Mouse (Mus musculus) midbrain, embryonic 10.5 days (tissue): ENCODE measurements around the gene Evi5. TPM values are rescaled to one million over a fixed set of nuclear protein-coding genes. Genes with fewer than 3 reads are reported as not detected.

Source experiments
- DNase-seq: peaks from one replicate; pipeline ENCODE4 v3.0.0-alpha.2; 2017; ENCODE audit warnings: low spot score
- H3K27ac ChIP-seq: fragments of 300-500 bp; sonication (generic); replicated peaks from 2 replicates; pipeline ENCODE4 v1.5.1; 2016; ENCODE audit warnings: mild to moderate bottlenecking
- H3K27me3 ChIP-seq: fragments of 300-500 bp; sonication (generic); 2 replicates; pipeline ENCODE4 v1.6.1; 2016; ENCODE audit warnings: low read depth, mild to moderate bottlenecking; ENCODE audit not compliant: poor library complexity, severe bottlenecking
- H3K36me3 ChIP-seq: fragments of 300-500 bp; sonication (generic); 2 replicates; pipeline ENCODE4 v1.6.1; 2016; ENCODE audit warnings: mild to moderate bottlenecking, moderate library complexity
- H3K4me1 ChIP-seq: fragments of 300-500 bp; sonication (generic); 2 replicates; pipeline ENCODE4 v1.6.1; 2016
- H3K4me3 ChIP-seq: fragments of 300-500 bp; sonication (generic); 2 replicates; pipeline ENCODE4 v1.5.1; 2016; ENCODE audit warnings: mild to moderate bottlenecking, moderate library complexity
- H3K9me3 ChIP-seq: fragments of 300-500 bp; sonication (generic); replicated peaks from 2 replicates; pipeline ENCODE4 v1.6.1; 2016; ENCODE audit warnings: mild to moderate bottlenecking
- WGBS: fragments of 180-500 bp; shearing (Covaris S2); methylation state at CpG from one replicate; pipeline ENCODE4 v1.1.7; 2016; 5-methylcytosine and 5-hydroxymethylcytosine counted together
- polyA plus RNA-seq: library from polyadenylated mRNA; unstranded; fragments of >200 nt; fragmentation: Nextera tagmentation; extraction: Ambion mirVana; gene quantifications from 2 replicates; pipeline ENCODE4 v1.2.1, GENCODE M21; 2016

The Evi5 gene
- polyA plus RNA-seq, 1 experiment from 2014 or later = 45.0 TPM

- Histone ChIP-seq H3K27me3 (no peaks in the 10 kb centered on the region), H3K4me1 (no peaks in the 10 kb centered on the region), H3K4me3 (no peak overlapping the region), H3K27ac (no peak overlapping the region), H3K9me3 (no peaks in the 10 kb centered on the region), H3K36me3 (peaks cover 21% of the 10 kb centered on the region)
- no peak for DNase-seq
- WGBS = 94% methylated on average over 7 of the region's 7 CpGs
These were observed 87.0 kb downstream of the Evi5 start for GRCm38 (mm10) chr5:107787682-107788443.

- H3K4me1 ChIP-seq = no peaks in the 10 kb centered on the region
- H3K36me3 ChIP-seq = peaks cover 14% of the 10 kb centered on the region; the same call in 1 of the 2 replicates
- no peak for DNase-seq
- H3K27ac ChIP-seq = no peak overlapping the region
- 89% methylated on average over 1 of the region's 1 CpGs for WGBS
- no peaks in the 10 kb centered on the region for H3K9me3 ChIP-seq
- no peaks in the 10 kb centered on the region for H3K27me3 ChIP-seq
- H3K4me3 ChIP-seq = no peak overlapping the region
These were observed 92.5 kb downstream of the Evi5 start for GRCm38 (mm10) chr5:107782360-107782759.

GRCm38 (mm10) chr5:107778763-107779162 lies 96.1 kb downstream of the Evi5 start:
- 0 out of 2 replicates have a peak, but pooled peaks cover 2% of the 10 kb centered on the region for H3K36me3 ChIP-seq
- WGBS = 92% methylated on average over 3 of the region's 3 CpGs
- H3K27ac ChIP-seq = no peak overlapping the region
- H3K27me3 ChIP-seq = no peaks in the 10 kb centered on the region
- H3K4me3 ChIP-seq = no peak overlapping the region
- no peaks in the 10 kb centered on the region for H3K4me1 ChIP-seq
- H3K9me3 ChIP-seq = no peaks in the 10 kb centered on the region
- DNase-seq = no peak

GRCm38 (mm10) chr5:107777545-107777830 lies 97.4 kb downstream of the Evi5 start:
- Histone ChIP-seq H3K4me1 (no peaks in the 10 kb centered on the region), H3K36me3 (0 out of 2 replicates have a peak, but pooled peaks cover 2% of the 10 kb centered on the region), H3K27me3 (no peaks in the 10 kb centered on the region), H3K27ac (no peak overlapping the region), H3K9me3 (no peaks in the 10 kb centered on the region), H3K4me3 (no peak overlapping the region)
- 92% methylated on average over 1 of the region's 1 CpGs for WGBS
- no peak for DNase-seq

GRCm38 (mm10) chr5:107776777-107777544 lies 97.9 kb downstream of the Evi5 start:
- Histone ChIP-seq H3K36me3 (0 out of 2 replicates have a peak, but pooled peaks cover 2% of the 10 kb centered on the region), H3K9me3 (no peaks in the 10 kb centered on the region), H3K4me3 (no peak overlapping the region), H3K4me1 (no peaks in the 10 kb centered on the region), H3K27me3 (no peaks in the 10 kb centered on the region), H3K27ac (no peak overlapping the region)
- 94% methylated on average over 4 of the region's 4 CpGs for WGBS
- DNase-seq = no peak

GRCm38 (mm10) chr5:107775875-107776274 lies 99.0 kb downstream of the Evi5 start:
- no peak for DNase-seq
- no peaks in the 10 kb centered on the region for H3K36me3 ChIP-seq
- H3K27me3 ChIP-seq = no peaks in the 10 kb centered on the region
- no peaks in the 10 kb centered on the region for H3K4me1 ChIP-seq
- 98% methylated on average over 1 of the region's 1 CpGs for WGBS
- H3K27ac ChIP-seq = no peak overlapping the region
- no peaks in the 10 kb centered on the region for H3K9me3 ChIP-seq
- no peak overlapping the region for H3K4me3 ChIP-seq

- Histone ChIP-seq H3K9me3 (peaks cover 8% of the 10 kb centered on the region), H3K36me3 (peaks cover 14% of the 10 kb centered on the region), H3K27me3 (no peaks in the 10 kb centered on the region), H3K4me3 (no peak overlapping the region), H3K4me1 (no peaks in the 10 kb centered on the region), H3K27ac (no peak overlapping the region)
- DNase-seq = no peak
- 91% methylated on average over 5 of the region's 5 CpGs for WGBS
These were observed 102.9 kb downstream of the Evi5 start for GRCm38 (mm10) chr5:107772049-107772448.

GRCm38 (mm10) chr5:107768224-107768623 lies 106.7 kb downstream of the Evi5 start:
- Histone ChIP-seq H3K4me3 (no peak overlapping the region), H3K36me3 (peaks cover 17% of the 10 kb centered on the region), H3K27ac (no peak overlapping the region), H3K27me3 (no peaks in the 10 kb centered on the region), H3K4me1 (no peaks in the 10 kb centered on the region), H3K9me3 (peaks cover 8% of the 10 kb centered on the region)
- 98% methylated on average over 1 of the region's 1 CpGs for WGBS
- DNase-seq = no peak

- Histone ChIP-seq H3K36me3 (peaks cover 20% of the 10 kb centered on the region), H3K27ac (no peak overlapping the region), H3K9me3 (peaks cover 8% of the 10 kb centered on the region), H3K27me3 (no peaks in the 10 kb centered on the region), H3K4me1 (no peaks in the 10 kb centered on the region), H3K4me3 (no peak overlapping the region)
- DNase-seq = no peak
- WGBS = 95% methylated on average over 4 of the region's 4 CpGs
These were observed 109.0 kb downstream of the Evi5 start for GRCm38 (mm10) chr5:107765946-107766345.

- Histone ChIP-seq H3K4me3 (no peak overlapping the region), H3K4me1 (no peaks in the 10 kb centered on the region), H3K27me3 (no peaks in the 10 kb centered on the region), H3K27ac (no peak overlapping the region), H3K9me3 (peaks cover 8% of the 10 kb centered on the region), H3K36me3 (peaks cover 20% of the 10 kb centered on the region)
- no peak for DNase-seq
- WGBS = 94% methylated on average over 1 of the region's 1 CpGs
These were observed 110.4 kb downstream of the Evi5 start for GRCm38 (mm10) chr5:107764486-107764885.

GRCm38 (mm10) chr5:107763674-107764073 lies 111.2 kb downstream of the Evi5 start:
- DNase-seq = no peak
- no peak overlapping the region for H3K4me3 ChIP-seq
- H3K9me3 ChIP-seq = peaks cover 8% of the 10 kb centered on the region
- H3K27ac ChIP-seq = no peak overlapping the region
- peaks cover 20% of the 10 kb centered on the region for H3K36me3 ChIP-seq
- no peaks in the 10 kb centered on the region for H3K4me1 ChIP-seq
- H3K27me3 ChIP-seq = no peaks in the 10 kb centered on the region

GRCm38 (mm10) chr5:107759121-107759520 lies 115.8 kb downstream of the Evi5 start:
- peaks cover 10% of the 10 kb centered on the region; the same call in 1 of the 2 replicates for H3K36me3 ChIP-seq
- no peak for DNase-seq
- H3K27me3 ChIP-seq = no peaks in the 10 kb centered on the region
- no peak overlapping the region for H3K27ac ChIP-seq
- 77% methylated on average over 5 of the region's 5 CpGs for WGBS
- H3K9me3 ChIP-seq = no peaks in the 10 kb centered on the region
- H3K4me1 ChIP-seq = no peaks in the 10 kb centered on the region
- no peak overlapping the region for H3K4me3 ChIP-seq

- DNase-seq = no peak
- Histone ChIP-seq H3K36me3 (peaks cover 10% of the 10 kb centered on the region; the same call in 1 of the 2 replicates), H3K27me3 (no peaks in the 10 kb centered on the region), H3K9me3 (no peaks in the 10 kb centered on the region), H3K4me3 (no peak overlapping the region), H3K27ac (no peak overlapping the region), H3K4me1 (no peaks in the 10 kb centered on the region)
- 73% methylated on average over 2 of the region's 2 CpGs for WGBS
These were observed 118.8 kb downstream of the Evi5 start for GRCm38 (mm10) chr5:107756072-107756471.
